ENCODE assay signal across 30 mouse cellular contexts in the genomic region with DNA sequence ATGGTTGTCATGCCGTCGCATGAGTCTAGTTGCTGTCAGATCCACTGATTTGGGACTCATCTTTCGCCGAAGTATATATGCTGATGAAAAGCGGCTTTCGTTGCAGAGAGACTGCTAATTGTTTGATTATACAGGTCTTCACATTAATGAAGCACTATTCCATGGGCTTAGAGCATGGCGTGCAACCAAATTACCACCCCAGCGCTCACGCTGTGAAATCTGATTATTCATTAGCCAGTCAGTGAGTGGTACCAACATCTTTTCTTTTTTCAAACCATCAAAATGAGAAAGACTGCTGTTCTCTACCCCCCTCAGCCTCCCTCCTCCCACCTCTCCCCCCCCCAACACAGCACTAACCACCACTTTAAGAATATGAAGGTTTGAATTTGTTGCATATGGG.
DNase-seq lines count a peak whose midpoint lies in the region; ATAC-seq and TF ChIP-seq lines count a peak whose summit lies in the region.
"Had no signal": no experiment of that assay in that cellular context is flagged by ENCODE, and none has a peak within 500 bp of the region (broad histone marks: within the 10 kb centered on the region; RNA-seq: fewer than 3 reads in every experiment).

No protein-coding gene starts in this region.

- 48% methylated on average over 9 of the region's 9 CpGs for WGBS in hindbrain, embryonic 15.5 days
- 87% methylated on average over 9 of the region's 9 CpGs for WGBS in hindbrain, embryonic 10.5 days
- WGBS in midbrain, embryonic 15.5 days = 49% methylated on average over 9 of the region's 9 CpGs
- WGBS in intestine, embryonic 15.5 days = 92% methylated on average over 9 of the region's 9 CpGs

- H3K27me3 ChIP-seq in hindbrain, embryonic 15.5 days = no peaks in the 10 kb centered on the region
- no peaks in the 10 kb centered on the region for H3K27me3 ChIP-seq in hindbrain, embryonic 10.5 days (ENCODE audit: insufficient read depth, poor library complexity, severe bottlenecking)
- H3K27me3 ChIP-seq in midbrain, embryonic 15.5 days (replicated peaks) = no peaks in the 10 kb centered on the region
- no peaks in the 10 kb centered on the region for H3K27me3 ChIP-seq in intestine, embryonic 15.5 days (replicated peaks)
- H3K27me3 ChIP-seq: heart, embryonic 13.5 days; kidney, embryonic 15.5 days; limb, embryonic 12.5 days; liver, embryonic 15.5 days; neural tube, embryonic 12.5 days; stomach, embryonic 15.5 days had no signal

- no peak for DNase-seq in hindbrain, embryonic 10.5 days (ENCODE audit: low spot score)
- peak; percentile 7 for DNase-seq in MN1 (ENCODE audit: low spot score)
- DNase-seq in brain, embryonic 14.5 days (ENCODE audit: low read depth) = peak; percentile 87
- no peak for DNase-seq in heart, postnatal 4 days
- no peak for DNase-seq in adrenal gland, postnatal 10 days
- DNase-seq: adrenal gland, adult 2 months; B cell, adult 2 months; cerebellum, adult 11 months; cerebellum, adult 9-10 months; cerebellum, postnatal 36 days; gastrocnemius, postnatal 10 days; heart, postnatal 14 days; kidney, adult 18-20 months; kidney, postnatal 25 days; lung, embryonic 14.5 days; lung, postnatal 14 days; retina, postnatal 1 day; right cerebral cortex, postnatal 14 days; thymus, postnatal 14 days had no signal

- no peak overlapping the region for H3K4me3 ChIP-seq in hindbrain, embryonic 15.5 days
- no peak overlapping the region for H3K4me3 ChIP-seq in hindbrain, embryonic 10.5 days
- no peak overlapping the region for H3K4me3 ChIP-seq in midbrain, embryonic 15.5 days
- H3K4me3 ChIP-seq in intestine, embryonic 15.5 days (replicated peaks) = no peak overlapping the region
- H3K4me3 ChIP-seq: heart, embryonic 13.5 days; kidney, embryonic 15.5 days; limb, embryonic 12.5 days; liver, embryonic 15.5 days; neural tube, embryonic 12.5 days; stomach, embryonic 15.5 days had no signal

- H3K4me1 ChIP-seq in hindbrain, embryonic 15.5 days (replicated peaks) = peaks cover 4% of the 10 kb centered on the region; the same call in 1 of the 2 replicates
- no peaks in the 10 kb centered on the region; the same call in 1 of the 2 replicates for H3K4me1 ChIP-seq in hindbrain, embryonic 10.5 days (replicated peaks)
- H3K4me1 ChIP-seq in midbrain, embryonic 15.5 days = peaks cover 10% of the 10 kb centered on the region; the same call in 1 of the 2 replicates
- H3K4me1 ChIP-seq in intestine, embryonic 15.5 days (replicated peaks) = no peaks in the 10 kb centered on the region
- H3K4me1 ChIP-seq: kidney, embryonic 15.5 days; limb, embryonic 12.5 days; liver, embryonic 15.5 days; neural tube, embryonic 12.5 days; stomach, embryonic 15.5 days had no signal

- no peak overlapping the region for H3K4me2 ChIP-seq in hindbrain, embryonic 15.5 days
- no peak overlapping the region for H3K4me2 ChIP-seq in midbrain, embryonic 15.5 days
- no peak overlapping the region for H3K4me2 ChIP-seq in intestine, embryonic 15.5 days (replicated peaks)
- H3K4me2 ChIP-seq: heart, embryonic 13.5 days; kidney, embryonic 15.5 days; limb, embryonic 12.5 days; liver, embryonic 15.5 days; lung, embryonic 14.5 days; neural tube, embryonic 12.5 days; stomach, embryonic 15.5 days had no signal

- TF ChIP-seq CTCF in brain, embryonic 14.5 days (IDR thresholded peaks at IDR 0.05; ENCODE audit: borderline replicate concordance, extremely low read depth, insufficient read depth, insufficient read length) = no peak

- peak; percentile 54; the same call in 1 of the 2 replicates for ATAC-seq in hindbrain, embryonic 15.5 days (ENCODE audit: low FRiP score, low read depth)
- no peak for ATAC-seq in midbrain, embryonic 15.5 days (replicated peaks)
- ATAC-seq in intestine, embryonic 15.5 days = no peak
- ATAC-seq: activated CD4-positive, CD25-positive, alpha-beta regulatory T cell, adult 4 months; inflammation-experienced regulatory T-cells, adult 6 months had no signal

- H3K27ac ChIP-seq in hindbrain, embryonic 15.5 days (replicated peaks) = no peak overlapping the region
- no peak overlapping the region for H3K27ac ChIP-seq in hindbrain, embryonic 10.5 days
- H3K27ac ChIP-seq in midbrain, embryonic 15.5 days = 0 out of 2 replicates have a peak overlapping the region, but pooled peaks have one; percentile 1
- H3K27ac ChIP-seq in intestine, embryonic 15.5 days = no peak overlapping the region
- H3K27ac ChIP-seq: heart, embryonic 13.5 days; kidney, embryonic 15.5 days; limb, embryonic 12.5 days; liver, embryonic 15.5 days; neural tube, embryonic 12.5 days; stomach, embryonic 15.5 days had no signal

- H3K9me3 ChIP-seq in hindbrain, embryonic 15.5 days = no peaks in the 10 kb centered on the region
- H3K9me3 ChIP-seq in hindbrain, embryonic 10.5 days = no peaks in the 10 kb centered on the region
- no peaks in the 10 kb centered on the region for H3K9me3 ChIP-seq in midbrain, embryonic 15.5 days
- no peaks in the 10 kb centered on the region for H3K9me3 ChIP-seq in intestine, embryonic 15.5 days
- H3K9me3 ChIP-seq: heart, embryonic 13.5 days; kidney, embryonic 15.5 days; limb, embryonic 12.5 days; liver, embryonic 15.5 days; neural tube, embryonic 12.5 days; stomach, embryonic 15.5 days had no signal

- no peaks in the 10 kb centered on the region for H3K36me3 ChIP-seq in hindbrain, embryonic 15.5 days
- H3K36me3 ChIP-seq in hindbrain, embryonic 10.5 days = no peaks in the 10 kb centered on the region
- H3K36me3 ChIP-seq in midbrain, embryonic 15.5 days (replicated peaks) = no peaks in the 10 kb centered on the region
- H3K36me3 ChIP-seq in intestine, embryonic 15.5 days = no peaks in the 10 kb centered on the region
- H3K36me3 ChIP-seq: heart, embryonic 13.5 days; kidney, embryonic 15.5 days; limb, embryonic 12.5 days; liver, embryonic 15.5 days; neural tube, embryonic 12.5 days; stomach, embryonic 15.5 days had no signal

- H3K9ac ChIP-seq in hindbrain, embryonic 15.5 days = no peak overlapping the region
- no peak overlapping the region for H3K9ac ChIP-seq in midbrain, embryonic 15.5 days
- no peak overlapping the region for H3K9ac ChIP-seq in intestine, embryonic 15.5 days
- H3K9ac ChIP-seq: heart, embryonic 13.5 days; kidney, embryonic 15.5 days; limb, embryonic 12.5 days; liver, embryonic 15.5 days; lung, embryonic 14.5 days; neural tube, embryonic 12.5 days; stomach, embryonic 15.5 days had no signal

- TF ChIP-seq POLR2A in brain, embryonic 14.5 days (IDR thresholded peaks at IDR 0.05; ENCODE audit: borderline replicate concordance, extremely low read depth, insufficient read depth, insufficient read length, poor library complexity, severe bottlenecking) = no peak

Comparison
In these comparisons a context has a peak if more than half of its experiments do, and no peak if none do; other contexts are left out.
1. DNase-seq: peak in MN1 (single experiment) and brain, embryonic 14.5 days (single experiment); none in hindbrain, embryonic 10.5 days (single experiment), heart, postnatal 4 days (single experiment) and adrenal gland, postnatal 10 days (single experiment).